Mouse (Mus musculus) heart, adult 2 months (tissue): ENCODE measurements around the gene Rspo4. TPM values are rescaled to one million over a fixed set of nuclear protein-coding genes. Genes with fewer than 3 reads are reported as not detected.

Experiments
- DNase-seq, 2 experiments: peaks; one replicate each; pipeline ENCODE4 v3.0.0; 2021
- H3K27ac ChIP-seq: fragments of 200-600 bp; 2 replicates; pipeline ENCODE4 v1.8.1; 2022
- H3K27me3 ChIP-seq: fragments of 200-500 bp; 2 replicates; pipeline ENCODE4 v1.6.1; 2012; ENCODE audit warnings: mild to moderate bottlenecking, low read length, inconsistent platforms, mixed read lengths; ENCODE audit not compliant: control insufficient read depth, insufficient read depth
- H3K36me3 ChIP-seq: fragments of 200-500 bp; 2 replicates; pipeline ENCODE4 v1.6.1; 2012; ENCODE audit warnings: low read length, inconsistent platforms; ENCODE audit not compliant: control insufficient read depth, insufficient read depth
- H3K4me1 ChIP-seq: fragments of 200-500 bp; 2 replicates; pipeline ENCODE4 v1.6.1; 2011; ENCODE audit warnings: low read length; ENCODE audit not compliant: control insufficient read depth, insufficient read depth
- H3K4me3 ChIP-seq: fragments of 200-600 bp; 2 replicates; pipeline ENCODE4 v1.8.1; 2022
- H3K79me2 ChIP-seq: fragments of 200-500 bp; replicated peaks from 2 replicates; pipeline ENCODE4 v1.6.1; 2012; ENCODE audit warnings: mild to moderate bottlenecking, inconsistent platforms, low read length, moderate library complexity, mixed read lengths; ENCODE audit not compliant: control insufficient read depth, insufficient read depth
- H3K9ac ChIP-seq: fragments of 200-500 bp; 2 replicates; pipeline ENCODE4 v1.6.1; 2012; ENCODE audit warnings: low read depth, mild to moderate bottlenecking, control low read depth, inconsistent platforms, low read length, mixed read lengths
- CTCF ChIP-seq: fragments of 200-600 bp; IDR thresholded peaks from 2 replicates; pipeline ENCODE4 v1.8.1; 2022; ENCODE audit warnings: antibody characterized with exemption, mild to moderate bottlenecking, moderate library complexity
- EP300 ChIP-seq: fragments of 200-500 bp; IDR thresholded peaks from 2 replicates; pipeline ENCODE4 v1.6.1; 2011; ENCODE audit warnings: low read depth, low read length, control low read depth; ENCODE audit not compliant: insufficient read depth
- POLR2A ChIP-seq: fragments of 200-500 bp; IDR thresholded peaks from 2 replicates; pipeline ENCODE4 v1.6.1; 2011; ENCODE audit warnings: mild to moderate bottlenecking, low read depth, low read length, control low read depth; ENCODE audit not compliant: insufficient read depth
- WGBS: fragments of 180-500 bp; shearing (Covaris S2); methylation state at CpG from one replicate; pipeline ENCODE4 v1.1.7; 2018; 5-methylcytosine and 5-hydroxymethylcytosine counted together
- intact Hi-C: fragments of 180-260 bp; cut with DNase I; formaldehyde crosslinking; loops from one replicate; pipeline ENCODE4 v1.15.1; 2025
- polyA plus RNA-seq: library from polyadenylated mRNA; depleted of rRNA; stranded (reverse); fragments of >200 nt; gene quantifications from 2 replicates; pipeline ENCODE4 v1.2.3, GENCODE M21; 2012
- total RNA-seq, 2 experiments: library from RNA; stranded (reverse); gene quantifications; 2 replicates each; pipeline ENCODE4 v1.2.3; 2021

Rspo4 gene
- total and polyA plus RNA-seq, 3 experiments, result not detected

DNA sequence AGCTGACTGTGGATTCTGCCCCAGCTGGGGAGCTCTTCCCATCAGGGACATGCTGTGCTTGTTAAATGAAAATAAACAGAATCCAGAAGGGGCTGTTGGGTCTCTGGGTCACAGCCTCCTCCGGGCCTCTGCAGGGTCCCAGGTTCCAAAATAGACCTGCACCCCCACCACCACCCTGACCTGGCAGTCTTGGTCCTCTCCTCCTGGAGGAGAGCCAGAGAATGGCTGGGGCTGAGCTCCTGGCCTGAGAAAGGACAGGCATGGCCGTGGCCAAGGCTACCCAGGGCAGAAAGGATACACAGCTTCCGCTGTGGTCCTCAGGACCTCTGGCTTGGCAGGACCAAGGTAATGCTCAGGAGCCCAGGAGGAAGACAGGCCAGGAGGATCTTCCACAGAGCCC, 61.9 kb downstream of the Rspo4 start:
- 47% methylated on average over 3 of the region's 3 CpGs for WGBS
- Histone ChIP-seq H3K27me3 (no peaks in the 10 kb centered on the region), H3K4me1 (no peaks in the 10 kb centered on the region), H3K4me3 (no peak overlapping the region), H3K79me2 (no peaks in the 10 kb centered on the region), H3K27ac (no peak overlapping the region), H3K9ac (no peak overlapping the region), H3K36me3 (no peaks in the 10 kb centered on the region)
- intact Hi-C loops, result no loop called here
- DNase-seq, result no peak
- TF ChIP-seq EP300 (no peak), CTCF (no peak), POLR2A (no peak)

GRCm38 (mm10) chr2:151907020-151907419, 64.3 kb downstream of the Rspo4 start:
- intact Hi-C loops, result no loop called here
- H3K4me3 ChIP-seq, result no peak overlapping the region
- H3K79me2 ChIP-seq, result no peaks in the 10 kb centered on the region
- DNase-seq, result no peak
- no peak for TF ChIP-seq POLR2A
- no peak for TF ChIP-seq EP300
- TF ChIP-seq CTCF, result no peak
- H3K36me3 ChIP-seq, result no peaks in the 10 kb centered on the region
- WGBS, result 61% methylated on average over 2 of the region's 2 CpGs
- no peak overlapping the region for H3K9ac ChIP-seq
- H3K27me3 ChIP-seq, result no peaks in the 10 kb centered on the region
- no peak overlapping the region for H3K27ac ChIP-seq
- H3K4me1 ChIP-seq, result peaks cover 2% of the 10 kb centered on the region; the same call in 1 of the 2 replicates

- no peak for TF ChIP-seq EP300
- no peak for TF ChIP-seq CTCF
- no peak for TF ChIP-seq POLR2A
- Histone ChIP-seq H3K27ac (no peak overlapping the region), H3K27me3 (no peaks in the 10 kb centered on the region), H3K4me3 (no peak overlapping the region), H3K79me2 (no peaks in the 10 kb centered on the region), H3K9ac (no peak overlapping the region), H3K36me3 (no peaks in the 10 kb centered on the region), H3K4me1 (peaks cover 2% of the 10 kb centered on the region; the same call in 1 of the 2 replicates)
- intact Hi-C loops, result no loop called here
- DNase-seq, result no peak
- 76% methylated on average over 3 of the region's 3 CpGs for WGBS
Measured at GRCm38 (mm10) chr2:151909386-151909785, 66.7 kb downstream of the Rspo4 start.

DNA sequence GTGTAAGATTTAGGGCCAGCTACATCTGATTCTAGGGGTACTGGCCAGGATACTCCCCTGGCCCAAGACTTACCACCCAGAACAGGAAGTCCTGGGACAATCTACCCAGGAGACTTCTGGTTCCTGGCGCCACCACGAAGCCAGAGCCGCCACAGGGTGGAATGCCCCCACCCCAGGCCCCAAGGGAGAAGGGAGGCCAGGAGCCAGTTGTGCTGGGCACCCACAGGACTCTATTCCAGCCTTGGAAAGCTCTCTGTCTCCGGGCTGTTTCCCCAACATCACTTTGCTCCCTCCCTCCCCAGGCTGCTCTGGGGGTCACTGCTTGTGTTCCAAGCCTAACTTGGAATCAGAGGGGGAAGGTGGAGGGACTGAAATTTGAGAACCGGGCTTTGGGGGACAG, 67.8 kb downstream of the Rspo4 start:
- no peaks in the 10 kb centered on the region for H3K79me2 ChIP-seq
- H3K27ac ChIP-seq, result no peak overlapping the region
- peaks cover 2% of the 10 kb centered on the region; the same call in 1 of the 2 replicates for H3K4me1 ChIP-seq
- no peak for TF ChIP-seq CTCF
- no peak for TF ChIP-seq POLR2A
- no peak for TF ChIP-seq EP300
- intact Hi-C loops, result no loop called here
- H3K36me3 ChIP-seq, result no peaks in the 10 kb centered on the region
- 42% methylated on average over 5 of the region's 5 CpGs for WGBS
- no peak overlapping the region for H3K4me3 ChIP-seq
- H3K9ac ChIP-seq, result no peak overlapping the region
- no peaks in the 10 kb centered on the region for H3K27me3 ChIP-seq
- no peak for DNase-seq

DNA sequence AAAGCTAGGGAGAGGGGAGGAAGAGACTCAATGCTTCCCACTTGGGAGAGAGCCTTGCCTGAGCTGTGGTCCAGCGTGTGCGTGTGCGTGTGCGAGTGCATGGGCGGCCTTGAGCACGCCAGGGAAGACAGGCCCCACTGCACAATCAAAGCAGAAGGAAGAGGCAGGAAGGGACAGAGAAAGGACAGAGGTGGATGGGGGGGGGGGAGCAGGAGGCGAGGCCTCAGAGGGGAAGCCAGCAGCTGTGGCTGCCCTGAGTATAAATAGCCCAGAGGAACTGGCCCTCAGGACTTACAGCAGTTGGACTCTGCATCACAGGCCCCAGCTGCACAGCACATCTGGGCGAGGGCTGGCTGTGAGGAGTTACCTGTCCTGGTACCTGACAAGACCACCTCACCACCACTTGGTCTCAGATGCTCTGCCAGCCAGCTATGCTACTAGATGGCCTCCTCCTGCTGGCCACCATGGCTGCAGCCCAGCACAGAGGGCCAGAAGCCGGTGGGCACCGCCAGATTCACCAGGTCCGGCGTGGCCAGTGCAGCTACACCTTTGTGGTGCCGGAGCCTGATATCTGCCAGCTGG, 68.3 kb downstream of the Rspo4 start, which contains the start of gene Angpt4:
Gene Angpt4, plus strand, starts transcription at position 292 of the 582 bp plus-strand sequence.
- Histone ChIP-seq H3K9ac (no peak within 1 kb of the TSS), H3K79me2 (no peaks in the 10 kb centered on the region), H3K4me1 (peaks cover 2% of the 10 kb centered on the region; the same call in 1 of the 2 replicates), H3K27ac (no peak within 1 kb of the TSS), H3K36me3 (no peaks in the 10 kb centered on the region), H3K27me3 (no peaks in the 10 kb centered on the region), H3K4me3 (no peak within 1 kb of the TSS)
- TF ChIP-seq POLR2A (no peak), EP300 (no peak), CTCF (no peak)
- peak in 1 of 2 experiments; percentile 26 for DNase-seq
- intact Hi-C loops, result no loop called here
- WGBS, result 43% methylated on average over 12 of the region's 13 CpGs

GRCm38 (mm10) chr2:151911751-151912150, 69.0 kb downstream of the Rspo4 start:
- H3K4me1 ChIP-seq, result peaks cover 2% of the 10 kb centered on the region; the same call in 1 of the 2 replicates
- no peak for DNase-seq
- no peak overlapping the region for H3K27ac ChIP-seq
- no peaks in the 10 kb centered on the region for H3K79me2 ChIP-seq
- intact Hi-C loops, result no loop called here
- no peak overlapping the region for H3K4me3 ChIP-seq
- no peaks in the 10 kb centered on the region for H3K36me3 ChIP-seq
- no peaks in the 10 kb centered on the region for H3K27me3 ChIP-seq
- TF ChIP-seq EP300 (no peak), CTCF (no peak)
- no peak overlapping the region for H3K9ac ChIP-seq
- 74% methylated on average over 3 of the region's 3 CpGs for WGBS
